Mouse (Mus musculus): ENCODE results near the gene Slc25a22.
"Not testable (repeated sequence)": the region's sequence is repeated elsewhere in the genome, so short reads cannot be mapped to it uniquely, and the experiment has no call there.

Gene Slc25a22

DNA sequence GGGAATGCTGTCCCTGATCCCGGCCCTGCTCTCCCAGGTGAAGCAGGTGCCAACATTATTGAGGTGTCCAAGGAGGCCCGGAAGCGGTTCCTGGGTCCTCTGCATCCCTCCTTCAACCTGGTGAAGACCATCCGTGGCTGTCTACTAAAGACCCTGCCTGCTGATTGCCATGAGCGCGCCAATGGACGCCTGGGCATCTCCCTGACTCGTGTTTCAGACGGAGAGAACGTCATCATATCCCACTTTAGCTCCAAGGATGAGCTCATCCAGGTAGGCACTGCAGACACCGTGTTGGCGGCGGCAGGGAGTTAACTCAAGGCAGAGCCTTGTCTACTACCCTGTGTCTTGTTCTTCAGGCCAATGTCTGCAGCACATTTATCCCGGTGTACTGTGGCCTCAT lies 19.5 kb upstream of the Slc25a22 start:
- DNase-seq, result peak; percentile 25 to 38

DNA sequence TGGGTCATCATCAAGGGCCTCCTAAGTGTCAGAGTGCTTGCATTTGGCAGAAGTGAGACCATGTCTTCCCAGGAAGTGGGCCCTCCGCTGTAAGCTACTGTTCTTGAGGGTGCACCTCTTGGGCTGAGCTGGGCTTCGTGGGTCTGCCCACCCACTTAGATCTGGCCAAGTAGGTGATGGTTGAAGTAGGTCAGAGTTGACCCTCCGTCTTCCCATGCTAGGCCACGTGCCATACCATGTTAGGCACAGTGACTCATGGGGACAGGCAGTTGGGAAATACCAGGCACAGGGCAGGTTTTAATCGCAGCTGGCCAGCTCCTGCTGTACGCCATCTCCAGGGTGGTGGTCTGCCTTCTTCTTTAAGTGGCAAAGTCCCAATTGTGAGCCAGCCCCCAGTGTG lies 19.0 kb upstream of the Slc25a22 start:
- DNase-seq, result peak; percentile 28 to 37

- DNase-seq, result peak; percentile 74 to 80
These were observed 18.1 kb upstream of the Slc25a22 start for GRCm38 (mm10) chr7:141455610-141456314.

DNA sequence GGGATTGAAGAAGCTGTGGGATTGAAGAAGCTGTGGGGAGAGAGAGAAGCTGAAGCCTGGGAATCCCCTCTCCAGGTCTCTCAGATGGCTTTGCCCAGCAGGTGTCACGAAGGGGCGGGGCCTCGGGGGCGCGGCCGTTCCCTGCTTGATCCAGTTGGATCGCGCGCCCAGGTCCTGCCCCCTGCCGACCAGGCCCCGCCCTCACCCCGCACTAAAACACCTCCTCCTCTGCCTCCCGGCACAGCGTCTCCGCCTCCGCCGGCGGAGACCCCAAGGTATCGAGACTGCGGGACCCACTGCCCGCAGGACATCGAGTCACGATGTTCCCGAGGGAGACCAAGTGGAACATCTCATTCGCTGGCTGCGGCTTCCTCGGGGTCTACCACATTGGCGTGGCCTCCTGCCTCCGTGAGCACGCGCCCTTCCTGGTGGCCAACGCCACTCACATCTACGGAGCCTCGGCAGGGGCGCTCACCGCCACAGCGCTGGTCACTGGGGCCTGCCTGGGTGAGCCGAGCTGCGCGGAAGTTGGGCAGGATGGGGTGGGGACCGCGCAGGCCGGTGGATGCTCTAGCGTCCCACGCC lies 17.4 kb upstream of the Slc25a22 start, which contains the start of gene Pnpla2:
TSS of gene Pnpla2 (plus strand) at position 232 of the 585 bp plus-strand sequence.
- peak; percentile 92 to 94 for DNase-seq

GRCm38 (mm10) chr7:141453636-141454035 lies 15.9 kb upstream of the Slc25a22 start:
- DNase-seq, result peak in 1 of 2 experiments; percentile 3

- no peak for DNase-seq
These were observed 14.2 kb upstream of the Slc25a22 start for GRCm38 (mm10) chr7:141451928-141452327.

- DNase-seq, result peak; percentile 94 to 96
These were observed 9.7 kb upstream of the Slc25a22 start, which contains the start of gene Rplp2 for GRCm38 (mm10) chr7:141447110-141447991. Rplp2 (plus strand) TSS chr7:141447370.

DNA sequence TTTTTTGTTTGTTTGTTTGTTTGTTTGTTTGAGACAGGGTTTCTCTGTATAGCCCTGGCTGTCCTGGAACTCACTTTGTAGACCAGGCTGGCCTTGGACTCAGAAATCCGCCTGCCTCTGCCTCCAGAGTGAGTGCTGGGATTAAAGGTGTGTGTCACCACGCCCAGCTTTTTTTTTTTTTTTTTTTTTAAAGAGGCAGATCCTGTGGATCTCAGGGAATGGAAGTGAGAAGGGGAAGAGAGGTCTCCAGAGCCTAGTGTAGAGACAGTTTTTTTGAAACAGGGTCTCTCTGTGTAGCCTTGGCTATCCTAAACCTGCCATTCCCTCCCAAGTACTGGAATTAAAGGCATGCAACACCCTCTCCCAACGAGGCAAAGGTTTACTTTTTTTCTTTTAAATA lies 8.7 kb upstream of the Slc25a22 start:
- not testable (repeated sequence) for DNase-seq

GRCm38 (mm10) chr7:141443828-141444237 lies 6.1 kb upstream of the Slc25a22 start, which contains the start of gene Pidd1:
Pidd1 (minus strand) TSS chr7:141444025.
- DNase-seq, result peak; percentile 27 to 38

DNA sequence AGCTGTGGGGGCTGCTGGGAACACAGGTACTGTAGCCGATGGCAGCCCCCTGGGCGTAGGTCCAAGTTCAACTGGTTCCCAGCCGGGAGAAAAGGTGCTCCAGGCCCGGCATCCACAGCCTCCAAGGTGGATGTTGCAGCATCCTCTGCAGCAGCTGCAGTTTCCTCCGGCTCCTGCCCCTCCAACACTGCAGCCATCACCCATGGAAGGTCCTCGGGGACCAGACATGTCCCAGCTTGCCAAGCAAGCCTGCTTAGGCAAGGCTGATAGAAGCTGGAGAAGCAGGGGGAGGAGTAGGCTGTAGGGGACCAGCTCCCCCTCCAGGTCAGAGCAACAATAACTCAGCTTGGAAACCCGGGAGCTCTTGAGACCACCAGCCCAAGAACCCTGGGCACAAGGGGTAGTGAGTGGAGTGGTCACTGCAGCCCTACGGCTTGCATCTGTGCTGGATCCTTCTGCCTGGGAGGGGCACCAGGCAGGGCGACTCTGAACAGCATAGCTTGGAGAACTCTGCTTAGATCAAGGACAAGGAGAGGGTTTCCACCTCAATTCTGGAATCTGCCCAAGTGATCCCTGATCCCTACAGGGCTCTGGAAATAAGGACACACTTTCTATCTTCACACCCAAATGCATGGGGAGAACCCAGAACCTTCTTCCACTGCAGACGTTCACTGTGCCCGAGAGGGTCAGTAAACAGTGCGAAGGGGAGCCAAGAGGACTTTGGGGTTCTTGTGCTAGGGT lies 5.6 kb upstream of the Slc25a22 start:
- DNase-seq, result no peak

GRCm38 (mm10) chr7:141442199-141442598 lies 4.5 kb upstream of the Slc25a22 start:
- no peak for DNase-seq

DNA sequence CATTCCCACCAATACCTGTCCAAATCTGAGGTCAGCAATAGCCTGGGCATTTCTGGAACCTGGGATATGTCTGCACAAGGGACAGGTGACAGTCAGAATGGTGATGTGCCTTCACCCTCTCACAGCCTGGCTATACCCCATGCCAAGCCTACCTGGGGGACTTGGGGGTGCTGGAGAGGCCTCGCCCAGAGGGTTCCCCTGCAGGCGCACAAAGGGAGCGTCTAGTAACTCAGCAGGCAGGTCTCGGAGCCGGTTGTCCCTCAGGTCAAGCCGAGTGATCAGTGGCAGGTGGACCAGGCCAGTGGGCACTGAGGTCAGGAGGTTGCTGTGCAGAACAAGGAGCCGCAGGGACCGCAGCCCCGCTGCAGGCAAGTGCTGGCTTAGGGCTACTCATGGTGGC lies 3.8 kb upstream of the Slc25a22 start:
- no peak for DNase-seq

DNA sequence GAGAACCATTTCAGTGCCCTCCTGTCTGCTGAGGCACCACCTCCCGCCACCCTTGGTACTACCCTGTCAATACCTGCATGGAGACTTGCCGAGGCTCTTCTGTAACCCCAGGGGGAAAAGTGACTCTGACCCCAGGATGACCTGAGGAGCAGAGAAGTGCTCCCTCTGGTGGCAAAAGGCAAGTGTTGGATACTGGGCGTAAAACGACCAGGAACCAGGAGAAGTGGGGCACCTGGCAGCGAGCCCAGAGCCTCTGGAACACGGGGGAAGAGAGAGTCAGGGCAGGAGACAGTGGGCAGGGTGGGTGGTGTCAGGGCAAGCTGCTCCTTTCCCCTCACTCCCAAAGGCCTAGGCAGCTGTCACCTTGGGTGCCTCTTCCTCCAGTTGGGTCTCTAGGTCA lies 2.9 kb upstream of the Slc25a22 start:
- DNase-seq, result peak; percentile 73 to 75

DNA sequence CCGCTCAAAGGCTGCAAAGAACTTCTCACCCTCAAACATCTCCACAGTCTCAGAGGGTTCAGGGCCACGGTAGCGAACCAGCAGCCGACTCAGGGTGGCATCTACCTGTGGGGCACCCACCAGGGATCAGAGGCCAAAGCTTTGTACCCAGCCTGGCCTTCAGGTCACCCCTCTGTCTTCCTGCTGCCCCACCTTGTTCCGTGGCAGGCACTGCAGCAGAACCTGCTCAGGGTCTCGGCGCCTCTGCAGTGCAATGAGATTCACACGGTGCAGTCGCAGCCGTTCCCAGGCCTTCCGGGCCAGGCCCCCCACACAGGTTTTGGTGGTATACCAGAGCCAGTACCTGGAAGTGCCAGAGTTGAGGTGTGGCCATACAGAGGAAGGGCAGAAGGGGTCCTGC lies 2.1 kb upstream of the Slc25a22 start:
- DNase-seq, result peak in 1 of 2 experiments; percentile 29

DNA sequence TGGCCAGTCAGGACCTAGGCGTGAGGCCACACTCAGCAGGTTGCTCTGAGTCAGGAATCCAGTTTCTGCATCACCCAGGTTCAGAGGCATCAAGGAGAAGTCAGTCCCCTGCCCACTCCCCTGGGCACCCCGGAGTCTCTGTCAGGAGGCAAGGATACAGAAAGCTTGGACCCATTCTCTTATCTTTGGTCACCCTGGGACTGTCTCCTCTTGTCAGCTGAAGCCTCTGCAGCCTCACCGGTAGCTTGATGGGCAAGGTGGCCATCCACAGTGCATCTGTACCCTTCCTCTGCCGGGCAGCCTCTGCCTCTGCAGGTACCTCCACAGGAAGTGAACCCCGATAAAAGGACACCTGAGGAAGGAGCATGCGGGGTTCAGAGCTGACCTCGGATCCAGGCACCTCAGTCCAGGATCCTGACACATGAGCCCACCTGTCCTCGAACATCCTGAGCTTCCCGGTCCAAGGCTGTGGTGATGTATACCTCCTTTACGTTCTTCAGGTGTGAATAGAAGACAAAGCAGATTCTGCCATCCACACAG lies 1.5 kb upstream of the Slc25a22 start:
- DNase-seq, result peak in 1 of 2 experiments; percentile 37

GRCm38 (mm10) chr7:141438201-141438968 lies 693 bp upstream of the Slc25a22 start:
- DNase-seq, result peak; percentile 88 to 89

- DNase-seq, result peak in 1 of 2 experiments; percentile 27
These were observed 1.2 kb downstream of the Slc25a22 start for GRCm38 (mm10) chr7:141436523-141436892.

GRCm38 (mm10) chr7:141435856-141436522 lies 1.7 kb downstream of the Slc25a22 start:
- DNase-seq, result peak in 1 of 2 experiments; percentile 43

- DNase-seq, result peak; percentile 79 to 82
These were observed 2.4 kb downstream of the Slc25a22 start for GRCm38 (mm10) chr7:141435129-141435855.

- DNase-seq, result peak; percentile 85 to 89
These were observed 3.2 kb downstream of the Slc25a22 start for GRCm38 (mm10) chr7:141434464-141434863.
